Mouse (Mus musculus): Measurements from ENCODE around the gene Nbea. TPM values are rescaled to one million over a fixed set of nuclear protein-coding genes. Genes with fewer than 3 reads are reported as not detected.
A peak's percentile ranks its signal among the peaks of the same experiment; 100 is the strongest.
"Not testable (repeated sequence)": the region's sequence is repeated elsewhere in the genome, so short reads cannot be mapped to it uniquely, and the experiment has no call there.

Gene Nbea
- polyA plus RNA-seq, 1 experiment from 2014 or later: 5.4 TPM

DNA sequence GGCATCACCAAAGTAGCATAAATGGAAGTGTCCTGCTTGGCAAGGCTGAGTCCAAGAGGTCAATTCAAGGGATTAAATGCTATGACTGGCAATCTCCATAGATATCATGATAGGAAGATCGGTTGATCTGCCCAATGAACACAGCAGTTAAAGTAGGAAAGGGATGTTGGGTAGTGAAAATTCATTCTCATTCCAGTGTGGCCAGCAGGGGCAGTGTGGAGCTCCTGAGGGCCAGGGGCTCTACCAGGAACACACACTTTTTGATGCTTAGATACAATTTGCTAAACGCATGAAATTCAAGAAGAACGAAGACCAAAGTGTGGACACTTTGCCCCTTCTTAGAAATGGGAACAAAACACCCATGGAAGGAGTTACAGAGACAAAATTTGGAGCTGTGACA lies 561.5 kb downstream of the Nbea start:
- H3K9ac ChIP-seq (ENCODE audit: low read length); H3K9me3 ChIP-seq (ENCODE audit: control insufficient read depth, low read length); H3K36me3 ChIP-seq (ENCODE audit: control insufficient read depth, insufficient read depth, low read length); H3K4me2 ChIP-seq (ENCODE audit: low read depth, low read length); ATAC-seq (ENCODE audit: low read depth); H3K27me3 ChIP-seq (ENCODE audit: control insufficient read depth, insufficient read depth, low read depth, low read length); H3K4me3 ChIP-seq (ENCODE audit: low read length); H3K27ac ChIP-seq (ENCODE audit: low read length); H3K4me1 ChIP-seq (replicated peaks; ENCODE audit: control insufficient read depth, insufficient read depth, low read length): not testable (repeated sequence)
- WGBS: 89% methylated on average over 3 of the region's 3 CpGs

DNA sequence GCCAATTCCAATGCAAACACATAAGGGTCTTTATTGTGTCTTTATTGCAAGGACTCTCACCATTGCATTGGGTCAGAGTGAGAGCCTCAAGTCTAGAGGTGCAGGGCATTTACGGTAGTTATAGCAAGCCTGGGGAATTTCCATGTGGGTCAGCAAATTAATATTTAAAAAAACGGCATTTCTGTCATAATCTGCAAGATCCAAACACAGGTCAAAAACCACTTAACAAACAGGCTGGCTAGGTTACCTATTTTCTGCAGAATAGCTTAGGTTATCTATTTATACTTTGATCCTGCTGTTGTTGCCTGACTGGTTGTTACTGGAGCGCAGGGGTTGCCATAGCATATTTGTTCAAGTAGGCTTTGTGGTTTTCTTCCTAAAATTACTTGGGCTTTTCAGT lies 565.1 kb downstream of the Nbea start:
- no peak for ATAC-seq (ENCODE audit: low read depth)
- 83% methylated on average over 3 of the region's 3 CpGs for WGBS
- H3K4me1 ChIP-seq (replicated peaks; ENCODE audit: control insufficient read depth, insufficient read depth, low read length): no peaks in the 10 kb centered on the region
- H3K4me3 ChIP-seq (ENCODE audit: low read length): no peak overlapping the region
- no peaks in the 10 kb centered on the region for H3K27me3 ChIP-seq (ENCODE audit: control insufficient read depth, insufficient read depth, low read depth, low read length)
- H3K4me2 ChIP-seq (ENCODE audit: low read depth, low read length): no peak overlapping the region
- no peaks in the 10 kb centered on the region for H3K36me3 ChIP-seq (ENCODE audit: control insufficient read depth, insufficient read depth, low read length)
- no peaks in the 10 kb centered on the region for H3K9me3 ChIP-seq (ENCODE audit: control insufficient read depth, low read length)
- H3K27ac ChIP-seq (ENCODE audit: low read length): no peak overlapping the region
- no peak overlapping the region for H3K9ac ChIP-seq (ENCODE audit: low read length)

- H3K9me3 ChIP-seq (ENCODE audit: control insufficient read depth, low read length): no peaks in the 10 kb centered on the region
- H3K4me1 ChIP-seq (replicated peaks; ENCODE audit: control insufficient read depth, insufficient read depth, low read length): no peaks in the 10 kb centered on the region
- H3K4me3 ChIP-seq (ENCODE audit: low read length): no peak overlapping the region
- H3K9ac ChIP-seq (ENCODE audit: low read length): no peak overlapping the region
- H3K4me2 ChIP-seq (ENCODE audit: low read depth, low read length): no peak overlapping the region
- no peaks in the 10 kb centered on the region for H3K36me3 ChIP-seq (ENCODE audit: control insufficient read depth, insufficient read depth, low read length)
- 27% methylated on average over 5 of the region's 5 CpGs for WGBS
- H3K27me3 ChIP-seq (ENCODE audit: control insufficient read depth, insufficient read depth, low read depth, low read length): no peaks in the 10 kb centered on the region
- no peak overlapping the region for H3K27ac ChIP-seq (ENCODE audit: low read length)
- ATAC-seq (ENCODE audit: low read depth): no peak
Measured at GRCm38 (mm10) chr3:55612459-55613115, 570.9 kb downstream of the Nbea start.

DNA sequence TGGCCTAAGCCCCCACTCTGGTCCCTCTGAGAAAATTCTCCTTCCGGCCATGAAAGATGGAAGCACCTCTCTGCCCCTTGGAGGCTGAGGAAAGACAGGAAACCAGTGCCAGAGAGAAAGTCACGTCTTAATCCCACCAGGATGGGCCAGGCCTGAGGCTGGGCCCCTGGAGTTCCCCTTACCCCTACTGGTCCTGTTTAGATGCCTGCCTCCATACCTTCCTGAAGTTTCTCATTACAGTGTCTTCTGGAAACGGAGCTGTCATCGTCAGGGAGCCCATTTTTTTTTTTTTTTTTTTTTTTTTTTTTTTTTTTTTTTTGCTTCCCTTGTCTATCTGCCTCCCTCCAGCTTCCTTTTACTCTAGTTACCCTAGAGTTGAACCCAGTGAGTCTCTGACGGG lies 571.5 kb downstream of the Nbea start:
- H3K27me3 ChIP-seq (ENCODE audit: control insufficient read depth, insufficient read depth, low read depth, low read length): no peaks in the 10 kb centered on the region
- no peak for ATAC-seq (ENCODE audit: low read depth)
- no peaks in the 10 kb centered on the region for H3K36me3 ChIP-seq (ENCODE audit: control insufficient read depth, insufficient read depth, low read length)
- no peak overlapping the region for H3K4me3 ChIP-seq (ENCODE audit: low read length)
- no peaks in the 10 kb centered on the region for H3K9me3 ChIP-seq (ENCODE audit: control insufficient read depth, low read length)
- no peaks in the 10 kb centered on the region for H3K4me1 ChIP-seq (replicated peaks; ENCODE audit: control insufficient read depth, insufficient read depth, low read length)
- H3K27ac ChIP-seq (ENCODE audit: low read length): no peak overlapping the region
- H3K4me2 ChIP-seq (ENCODE audit: low read depth, low read length): no peak overlapping the region
- 48% methylated on average over 5 of the region's 5 CpGs for WGBS
- no peak overlapping the region for H3K9ac ChIP-seq (ENCODE audit: low read length)

GRCm38 (mm10) chr3:55610191-55610590 lies 573.3 kb downstream of the Nbea start:
- H3K4me1 ChIP-seq (replicated peaks; ENCODE audit: control insufficient read depth, insufficient read depth, low read length): no peaks in the 10 kb centered on the region
- no peak for ATAC-seq (ENCODE audit: low read depth)
- 91% methylated on average over 11 of the region's 12 CpGs for WGBS

GRCm38 (mm10) chr3:55600286-55600685 lies 583.2 kb downstream of the Nbea start:
- peak; percentile 68; the same call in 1 of the 2 replicates for ATAC-seq (ENCODE audit: low read depth)
- 63% methylated on average over 2 of the region's 2 CpGs for WGBS

More at GRCm38 (mm10) chr3:55610191-55610590, 573.3 kb downstream of the Nbea start:
- no peak overlapping the region for H3K9ac ChIP-seq (ENCODE audit: low read length)
- no peaks in the 10 kb centered on the region for H3K36me3 ChIP-seq (ENCODE audit: control insufficient read depth, insufficient read depth, low read length)
- no peak overlapping the region for H3K4me2 ChIP-seq (ENCODE audit: low read depth, low read length)
- no peak overlapping the region for H3K27ac ChIP-seq (ENCODE audit: low read length)
- H3K9me3 ChIP-seq (ENCODE audit: control insufficient read depth, low read length): no peaks in the 10 kb centered on the region
- no peaks in the 10 kb centered on the region for H3K27me3 ChIP-seq (ENCODE audit: control insufficient read depth, insufficient read depth, low read depth, low read length)
- no peak overlapping the region for H3K4me3 ChIP-seq (ENCODE audit: low read length)

DNA sequence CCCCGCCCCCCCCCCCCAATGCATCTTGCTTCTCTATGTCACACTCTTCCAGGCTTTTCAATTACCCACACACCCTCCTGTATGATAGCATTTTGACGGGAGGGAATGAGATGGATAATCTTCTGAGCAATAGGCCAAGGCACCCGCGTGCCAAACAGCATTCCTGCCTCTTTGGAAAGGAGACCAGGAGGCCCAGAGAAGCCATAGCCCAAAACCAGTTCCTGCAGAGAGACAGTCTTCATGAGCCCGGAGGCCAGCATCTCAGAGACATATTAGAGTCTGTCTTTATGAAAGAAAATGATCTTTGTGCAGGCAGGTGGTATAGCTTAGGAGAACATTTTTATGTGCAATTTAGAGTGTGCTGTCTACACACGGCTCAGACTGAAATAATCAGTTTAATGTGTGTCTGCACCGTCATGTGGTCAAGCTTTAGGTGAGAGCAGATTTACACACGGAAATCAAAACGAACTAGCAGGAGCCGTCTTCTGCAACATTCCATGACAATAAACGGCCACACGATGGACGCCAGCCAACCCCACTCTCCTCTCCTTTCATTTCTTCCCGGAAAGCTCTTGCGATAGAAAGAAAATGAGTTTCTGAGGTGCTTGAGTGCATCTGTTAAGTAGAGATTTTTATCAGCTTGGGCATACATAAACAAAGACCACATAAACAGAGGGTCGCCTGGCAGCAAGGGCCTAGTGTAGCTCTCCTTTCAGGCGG lies 584.0 kb downstream of the Nbea start:
- Histone ChIP-seq H3K9me3 (ENCODE audit: control insufficient read depth, low read length) (no peaks in the 10 kb centered on the region), H3K4me2 (ENCODE audit: low read depth, low read length) (peak overlapping the region; percentile 21; the same call in 1 of the 2 replicates), H3K27me3 (ENCODE audit: control insufficient read depth, insufficient read depth, low read depth, low read length) (no peaks in the 10 kb centered on the region), H3K27ac (ENCODE audit: low read length) (no peak overlapping the region), H3K9ac (ENCODE audit: low read length) (no peak overlapping the region), H3K36me3 (ENCODE audit: control insufficient read depth, insufficient read depth, low read length) (no peaks in the 10 kb centered on the region), H3K4me3 (ENCODE audit: low read length) (no peak overlapping the region), H3K4me1 (replicated peaks; ENCODE audit: control insufficient read depth, insufficient read depth, low read length) (peaks cover 8% of the 10 kb centered on the region; the same call in 1 of the 2 replicates)
- ATAC-seq (ENCODE audit: low read depth): 0 out of 2 replicates have a peak, but pooled peaks have one; percentile 5
- WGBS: 16% methylated on average over 16 of the region's 17 CpGs

More at GRCm38 (mm10) chr3:55600286-55600685, 583.2 kb downstream of the Nbea start:
- H3K27me3 ChIP-seq (ENCODE audit: control insufficient read depth, insufficient read depth, low read depth, low read length): no peaks in the 10 kb centered on the region
- H3K4me3 ChIP-seq (ENCODE audit: low read length): no peak overlapping the region
- H3K4me1 ChIP-seq (replicated peaks; ENCODE audit: control insufficient read depth, insufficient read depth, low read length): peaks cover 8% of the 10 kb centered on the region; the same call in 1 of the 2 replicates
- no peak overlapping the region for H3K4me2 ChIP-seq (ENCODE audit: low read depth, low read length)
- no peaks in the 10 kb centered on the region for H3K36me3 ChIP-seq (ENCODE audit: control insufficient read depth, insufficient read depth, low read length)
- H3K27ac ChIP-seq (ENCODE audit: low read length): no peak overlapping the region
- H3K9me3 ChIP-seq (ENCODE audit: control insufficient read depth, low read length): no peaks in the 10 kb centered on the region
- no peak overlapping the region for H3K9ac ChIP-seq (ENCODE audit: low read length)

- no peak for ATAC-seq (ENCODE audit: low read depth)
- Histone ChIP-seq H3K36me3 (ENCODE audit: control insufficient read depth, insufficient read depth, low read length) (no peaks in the 10 kb centered on the region), H3K4me3 (ENCODE audit: low read length) (no peak overlapping the region), H3K9me3 (ENCODE audit: control insufficient read depth, low read length) (no peaks in the 10 kb centered on the region), H3K27ac (ENCODE audit: low read length) (no peak overlapping the region), H3K27me3 (ENCODE audit: control insufficient read depth, insufficient read depth, low read depth, low read length) (no peaks in the 10 kb centered on the region), H3K4me2 (ENCODE audit: low read depth, low read length) (no peak overlapping the region), H3K9ac (ENCODE audit: low read length) (no peak overlapping the region), H3K4me1 (replicated peaks; ENCODE audit: control insufficient read depth, insufficient read depth, low read length) (peaks cover 8% of the 10 kb centered on the region; the same call in 1 of the 2 replicates)
- WGBS: 84% methylated on average over 2 of the region's 2 CpGs
Measured at GRCm38 (mm10) chr3:55598681-55599080, 584.8 kb downstream of the Nbea start.

DNA sequence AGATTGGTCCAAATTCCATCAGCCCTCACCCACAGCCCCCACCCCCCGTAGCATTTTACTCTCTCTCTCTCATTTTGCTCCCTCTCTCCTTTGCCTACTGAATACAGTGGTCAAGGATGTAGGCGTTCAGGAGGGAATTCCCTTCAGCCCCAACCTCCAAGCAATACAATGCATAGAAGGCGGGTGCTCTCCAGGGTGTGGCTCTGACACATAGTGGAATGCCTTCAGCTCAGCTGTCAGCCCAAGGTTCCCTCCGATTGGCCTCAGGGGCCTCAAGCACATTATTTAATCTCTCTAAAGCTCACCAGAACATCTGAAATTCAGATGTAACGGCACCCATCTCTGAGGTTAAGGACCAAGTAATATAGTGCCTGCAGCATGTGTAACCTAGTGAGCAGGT lies 590.2 kb downstream of the Nbea start:
- peaks cover under 1% of the 10 kb centered on the region; the same call in 1 of the 2 replicates for H3K4me1 ChIP-seq (replicated peaks; ENCODE audit: control insufficient read depth, insufficient read depth, low read length)
- H3K36me3 ChIP-seq (ENCODE audit: control insufficient read depth, insufficient read depth, low read length): no peaks in the 10 kb centered on the region
- H3K27me3 ChIP-seq (ENCODE audit: control insufficient read depth, insufficient read depth, low read depth, low read length): no peaks in the 10 kb centered on the region
- no peak for ATAC-seq (ENCODE audit: low read depth)
- 77% methylated on average over 5 of the region's 5 CpGs for WGBS
- H3K27ac ChIP-seq (ENCODE audit: low read length): no peak overlapping the region
- H3K9ac ChIP-seq (ENCODE audit: low read length): no peak overlapping the region
- H3K4me3 ChIP-seq (ENCODE audit: low read length): no peak overlapping the region
- no peak overlapping the region for H3K4me2 ChIP-seq (ENCODE audit: low read depth, low read length)
- no peaks in the 10 kb centered on the region for H3K9me3 ChIP-seq (ENCODE audit: control insufficient read depth, low read length)
